Mouse (Mus musculus): Measurements from ENCODE around the gene Psmd6. TPM values are rescaled to one million over a fixed set of nuclear protein-coding genes. Genes with fewer than 3 reads are reported as not detected.

The Psmd6 gene
- total and polyA plus RNA-seq, 3 experiments = 185 to 647 (median 201) TPM

DNA sequence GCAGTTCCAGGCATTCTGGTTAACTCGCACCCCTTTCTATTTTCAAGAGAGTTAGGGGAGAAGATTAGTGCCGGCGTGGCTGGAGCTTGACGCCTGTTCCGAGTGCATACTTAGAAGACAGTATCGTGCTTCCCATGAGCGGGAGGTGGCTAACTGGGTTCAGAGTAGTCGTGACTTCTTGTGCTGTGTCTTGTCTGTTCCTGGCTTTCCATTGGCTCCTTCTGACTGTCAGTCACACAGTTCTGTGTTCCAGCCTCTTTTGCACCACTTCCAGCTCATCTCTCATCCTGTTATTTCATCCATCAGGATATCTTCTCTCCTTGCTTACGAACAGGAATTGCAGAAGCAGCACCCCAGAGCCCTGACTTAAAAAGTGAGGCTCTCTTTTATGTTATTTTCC is 19.5 kb downstream of the Psmd6 start:
- H3K4me3 ChIP-seq (ENCODE audit: control insufficient read depth in 1 of 2, insufficient read depth in 1 of 2, low read depth in 2 of 2, low read length in 2 of 2) = no peak overlapping the region
- no peaks in the 10 kb centered on the region for H3K27me3 ChIP-seq (ENCODE audit: control insufficient read depth in 1 of 2, insufficient read depth in 2 of 2, low read length in 2 of 2)
- H3K79me2 ChIP-seq (ENCODE audit: control insufficient read depth, insufficient read depth, low read length, poor library complexity) = no peaks in the 10 kb centered on the region
- H3K9ac ChIP-seq (ENCODE audit: control insufficient read depth, low read depth, low read length, poor library complexity, severe bottlenecking) = no peak overlapping the region
- H3K4me1 ChIP-seq (ENCODE audit: control insufficient read depth in 1 of 2, insufficient read depth in 2 of 2, low read length in 2 of 2) = no peaks in the 10 kb centered on the region
- TF ChIP-seq NRF1 (IDR thresholded peaks at IDR 0.05; ENCODE audit: insufficient read depth, low read depth, low read length, poor library complexity, severe bottlenecking) (no peak), MYC (IDR thresholded peaks at IDR 0.05; ENCODE audit: low read depth, low read length) (no peak), MAX (IDR thresholded peaks at IDR 0.05; ENCODE audit: low read length) (no peak), TAL1 (IDR thresholded peaks at IDR 0.05; ENCODE audit: low read length) (no peak), KAT2A (conservative IDR thresholded peaks at IDR 0.05; ENCODE audit: low read depth, low read length) (no peak), ELF1 (IDR thresholded peaks at IDR 0.05; ENCODE audit: low read depth, low read length) (no peak), USF2 (IDR thresholded peaks at IDR 0.05; ENCODE audit: borderline replicate concordance in 1 of 2, insufficient read depth in 1 of 2, low read depth in 1 of 2, low read length in 2 of 2) (no peak), ZNF384 (IDR thresholded peaks at IDR 0.05; ENCODE audit: low read depth, low read length) (no peak), TCF12 (IDR thresholded peaks at IDR 0.05; ENCODE audit: low read depth, low read length) (no peak), ZC3H11A (IDR thresholded peaks at IDR 0.05; ENCODE audit: low read depth, low read length) (no peak), MAFK (IDR thresholded peaks at IDR 0.05; ENCODE audit: borderline replicate concordance, low read depth, low read length) (no peak), HCFC1 (IDR thresholded peaks at IDR 0.05; ENCODE audit: low read depth, low read length) (no peak), CHD1 (IDR thresholded peaks at IDR 0.05; ENCODE audit: low read depth, low read length) (no peak), ETS1 (IDR thresholded peaks at IDR 0.05; ENCODE audit: low read depth, low read length) (no peak), TBP (IDR thresholded peaks at IDR 0.05; ENCODE audit: low read depth, low read length) (no peak)
- no peak for DNase-seq (ENCODE audit: low read depth, low spot score)
- H3K36me3 ChIP-seq (ENCODE audit: control insufficient read depth in 1 of 2, insufficient read depth in 2 of 2, low read length in 2 of 2) = no peaks in the 10 kb centered on the region; a peak in 1 of 4 replicates
- H3K9me3 ChIP-seq (replicated peaks; ENCODE audit: insufficient read depth, low read length) = no peaks in the 10 kb centered on the region
- H3K27ac ChIP-seq (ENCODE audit: control insufficient read depth, low read depth, low read length) = no peak overlapping the region

DNA sequence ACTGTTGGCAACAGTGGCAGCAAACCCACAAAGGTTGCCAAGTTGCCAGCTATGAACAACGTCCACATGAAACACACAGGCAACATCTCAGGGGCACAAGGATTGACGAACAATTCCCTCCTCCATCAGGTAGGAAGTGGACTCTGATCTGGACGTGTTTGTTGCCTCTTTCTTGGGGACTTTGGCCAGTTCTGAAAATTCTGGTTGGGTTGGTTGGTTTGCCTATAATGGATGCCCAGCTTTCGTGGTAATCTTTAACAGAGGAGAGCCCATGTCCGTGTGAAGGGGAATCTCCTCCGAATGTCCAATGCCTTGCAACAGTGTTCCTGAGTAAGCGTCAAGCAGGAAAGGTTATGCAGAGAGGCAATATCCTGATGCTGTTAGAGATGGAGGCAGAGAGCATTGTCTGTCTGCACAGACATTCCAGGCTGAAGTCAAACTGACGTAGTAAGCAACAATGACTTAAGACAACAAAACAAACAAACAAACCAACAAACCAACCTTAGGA is 20.0 kb downstream of the Psmd6 start:
- Histone ChIP-seq H3K27me3 (ENCODE audit: control insufficient read depth in 1 of 2, insufficient read depth in 2 of 2, low read length in 2 of 2) (no peaks in the 10 kb centered on the region), H3K79me2 (ENCODE audit: control insufficient read depth, insufficient read depth, low read length, poor library complexity) (no peaks in the 10 kb centered on the region), H3K4me1 (ENCODE audit: control insufficient read depth in 1 of 2, insufficient read depth in 2 of 2, low read length in 2 of 2) (no peaks in the 10 kb centered on the region), H3K9me3 (replicated peaks; ENCODE audit: insufficient read depth, low read length) (no peaks in the 10 kb centered on the region), H3K36me3 (ENCODE audit: control insufficient read depth in 1 of 2, insufficient read depth in 2 of 2, low read length in 2 of 2) (no peaks in the 10 kb centered on the region; a peak in 1 of 4 replicates), H3K27ac (ENCODE audit: control insufficient read depth, low read depth, low read length) (no peak overlapping the region), H3K4me3 (ENCODE audit: control insufficient read depth in 1 of 2, insufficient read depth in 1 of 2, low read depth in 2 of 2, low read length in 2 of 2) (no peak overlapping the region), H3K9ac (ENCODE audit: control insufficient read depth, low read depth, low read length, poor library complexity, severe bottlenecking) (no peak overlapping the region)
- no peak for DNase-seq (ENCODE audit: low read depth, low spot score)
- TF ChIP-seq CTCF (IDR thresholded peaks at IDR 0.05 in 2 of 3, conservative IDR thresholded peaks at IDR 0.05 in 1 of 3; ENCODE audit: control insufficient read depth in 1 of 3, insufficient read depth in 1 of 3, low read depth in 2 of 3, low read length in 3 of 3, poor library complexity in 1 of 3, severe bottlenecking in 1 of 3) (no peak), TBP (IDR thresholded peaks at IDR 0.05; ENCODE audit: low read depth, low read length) (no peak), MAFK (IDR thresholded peaks at IDR 0.05; ENCODE audit: borderline replicate concordance, low read depth, low read length) (no peak), MAZ (IDR thresholded peaks at IDR 0.05; ENCODE audit: low read depth, low read length) (no peak), POLR2AphosphoS5 (IDR thresholded peaks at IDR 0.05; ENCODE audit: borderline replicate concordance, low read depth, low read length) (no peak), TAL1 (IDR thresholded peaks at IDR 0.05; ENCODE audit: low read length) (no peak), ETS1 (IDR thresholded peaks at IDR 0.05; ENCODE audit: low read depth, low read length) (no peak), RCOR1 (IDR thresholded peaks at IDR 0.05; ENCODE audit: low read depth, low read length) (no peak), CHD1 (IDR thresholded peaks at IDR 0.05; ENCODE audit: low read depth, low read length) (no peak), ZMIZ1 (IDR thresholded peaks at IDR 0.05; ENCODE audit: low read depth, low read length) (no peak), ZNF384 (IDR thresholded peaks at IDR 0.05; ENCODE audit: low read depth, low read length) (no peak), TCF12 (IDR thresholded peaks at IDR 0.05; ENCODE audit: low read depth, low read length) (no peak), MYB (IDR thresholded peaks at IDR 0.05; ENCODE audit: low read depth, low read length) (no peak), MYC (IDR thresholded peaks at IDR 0.05; ENCODE audit: low read depth, low read length) (no peak), MAX (IDR thresholded peaks at IDR 0.05; ENCODE audit: low read length) (no peak), GATA1 (IDR thresholded peaks at IDR 0.05; ENCODE audit: low read depth, low read length) (no peak), SMC3 (IDR thresholded peaks at IDR 0.05; ENCODE audit: low read depth, low read length) (no peak), ZKSCAN1 (IDR thresholded peaks at IDR 0.05; ENCODE audit: low read depth, low read length) (no peak)
